Mouse (Mus musculus): ENCODE measurements at regions not wholly inside any gene's neighbourhood (a gene's known extent, or its start where the extent isn't known, plus 50 kb on each side); places are given as distances from the start of the nearest gene placed in this dataset.

- no peak for DNase-seq (ENCODE audit: low read depth, low spot score)
These were observed 71.9 kb upstream of the Tmem215 start for GRCm38 (mm10) chr4:40400089-40400488.

GRCm38 (mm10) chr4:40390183-40390582 is 81.8 kb upstream of the Tmem215 start:
- DNase-seq (ENCODE audit: low read depth, low spot score), result no peak

- no peak for DNase-seq (ENCODE audit: low read depth, low spot score)
These were observed 86.7 kb upstream of the Tmem215 start for GRCm38 (mm10) chr4:40385284-40385683.

- DNase-seq (ENCODE audit: low read depth, low spot score), result no peak
These were observed 87.3 kb upstream of the Tmem215 start for GRCm38 (mm10) chr4:40384704-40385103.

- no peak for DNase-seq (ENCODE audit: low read depth, low spot score)
These were observed 91.7 kb upstream of the Tmem215 start for GRCm38 (mm10) chr4:40380309-40380708.

GRCm38 (mm10) chr4:40375439-40376154 is 96.4 kb upstream of the Ndufb6 start:
- DNase-seq (ENCODE audit: low read depth, low spot score), result no peak

GRCm38 (mm10) chr4:40374213-40374612 is 95.0 kb upstream of the Ndufb6 start:
- no peak for DNase-seq (ENCODE audit: low read depth, low spot score)

GRCm38 (mm10) chr4:40364329-40364728 is 85.1 kb upstream of the Ndufb6 start:
- no peak for DNase-seq (ENCODE audit: low read depth, low spot score)

- no peak for DNase-seq (ENCODE audit: low read depth, low spot score)
These were observed 80.1 kb upstream of the Ndufb6 start for GRCm38 (mm10) chr4:40359307-40359706.

GRCm38 (mm10) chr4:40357088-40357853 is 78.0 kb upstream of the Ndufb6 start:
- DNase-seq (ENCODE audit: low read depth, low spot score), result peak; percentile 43

GRCm38 (mm10) chr4:40355791-40356450 is 76.7 kb upstream of the Ndufb6 start:
- DNase-seq (ENCODE audit: low read depth, low spot score), result no peak

GRCm38 (mm10) chr4:40354456-40354855 is 75.2 kb upstream of the Ndufb6 start:
- no peak for DNase-seq (ENCODE audit: low read depth, low spot score)

- DNase-seq (ENCODE audit: low read depth, low spot score), result no peak
These were observed 72.4 kb upstream of the Ndufb6 start for GRCm38 (mm10) chr4:40351648-40352047.

- no peak for DNase-seq (ENCODE audit: low read depth, low spot score)
These were observed 71.9 kb upstream of the Ndufb6 start for GRCm38 (mm10) chr4:40351090-40351489.

- DNase-seq (ENCODE audit: low read depth, low spot score), result no peak
These were observed 66.6 kb upstream of the Ndufb6 start for GRCm38 (mm10) chr4:40345847-40346246.

GRCm38 (mm10) chr4:40342181-40342580 is 63.0 kb upstream of the Ndufb6 start:
- DNase-seq (ENCODE audit: low read depth, low spot score), result no peak

GRCm38 (mm10) chr4:40334841-40335240 is 55.6 kb upstream of the Ndufb6 start:
- DNase-seq (ENCODE audit: low read depth, low spot score), result peak; percentile 10

- no peak for DNase-seq (ENCODE audit: low read depth, low spot score)
These were observed 50.5 kb upstream of the Ndufb6 start for GRCm38 (mm10) chr4:40329737-40330136.
